Mouse (Mus musculus) forebrain, embryonic 12.5 days (tissue): Measurements from ENCODE around the gene Apol8. TPM values are rescaled to one million over a fixed set of nuclear protein-coding genes. Genes with fewer than 3 reads are reported as not detected.
"Not testable (repeated sequence)": the region's sequence is repeated elsewhere in the genome, so short reads cannot be mapped to it uniquely, and the experiment has no call there.

Experiments
- ATAC-seq: fragments of 200-750 bp; cut with Nextera tagmentation; 2 replicates; pipeline ENCODE4 v1.8.0; 2017; ENCODE audit warnings: moderate TSS enrichment; ENCODE audit not compliant: low FRiP score
- H3K27ac ChIP-seq: fragments of 300-500 bp; sonication (generic); 2 replicates; pipeline ENCODE4 v1.5.1; 2016; ENCODE audit warnings: mild to moderate bottlenecking
- H3K27me3 ChIP-seq: fragments of 300-500 bp; sonication (generic); 2 replicates; pipeline ENCODE4 v1.6.1; 2016; ENCODE audit warnings: mild to moderate bottlenecking
- H3K36me3 ChIP-seq: fragments of 300-500 bp; sonication (generic); replicated peaks from 2 replicates; pipeline ENCODE4 v1.6.1; 2016; ENCODE audit warnings: mild to moderate bottlenecking
- H3K4me1 ChIP-seq: fragments of 300-500 bp; sonication (generic); 2 replicates; pipeline ENCODE4 v1.6.1; 2016
- H3K4me2 ChIP-seq: fragments of 300-500 bp; sonication (generic); 2 replicates; pipeline ENCODE4 v1.6.1; 2016; ENCODE audit warnings: mild to moderate bottlenecking, moderate library complexity
- H3K4me3 ChIP-seq: fragments of 300-500 bp; sonication (generic); replicated peaks from 2 replicates; pipeline ENCODE4 v1.5.1; 2016; ENCODE audit warnings: mild to moderate bottlenecking
- H3K9ac ChIP-seq: fragments of 300-500 bp; sonication (generic); 2 replicates; pipeline ENCODE4 v1.6.1; 2016; ENCODE audit warnings: mild to moderate bottlenecking
- H3K9me3 ChIP-seq: fragments of 300-500 bp; sonication (generic); 2 replicates; pipeline ENCODE4 v1.6.1; 2016
- WGBS: fragments of 180-500 bp; shearing (Covaris S2); methylation state at CpG from one replicate; pipeline ENCODE4 v1.1.7; 2016; 5-methylcytosine and 5-hydroxymethylcytosine counted together
- polyA plus RNA-seq: library from polyadenylated mRNA; unstranded; fragments of >200 nt; fragmentation: Nextera tagmentation; extraction: Ambion mirVana; gene quantifications from 2 replicates; pipeline ENCODE4 v1.2.1, GENCODE M21; 2016

Gene Apol8
- polyA plus RNA-seq, 1 experiment from 2014 or later, result 0.46 TPM

DNA sequence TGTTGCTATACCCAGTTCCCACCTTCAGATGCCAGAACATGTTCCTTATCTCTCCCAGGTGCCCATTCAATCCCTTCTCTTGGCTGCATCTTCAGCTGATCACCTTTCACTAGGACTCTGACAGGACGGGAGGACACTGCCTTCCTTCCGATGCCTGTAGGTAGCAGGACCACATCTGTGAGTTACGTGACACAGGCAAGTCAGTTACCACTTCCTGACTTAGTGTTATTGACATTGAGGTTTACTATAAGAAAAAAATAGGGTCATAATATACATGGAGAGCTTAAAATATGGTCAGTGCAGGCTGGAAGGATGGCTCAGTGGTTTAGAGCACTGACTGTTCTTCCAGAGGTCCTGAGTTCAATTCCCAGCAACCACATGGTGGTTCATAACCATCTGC lies 35.3 kb downstream of the Apol8 start:
- no CpG with 5 or more reads among the region's 3 CpGs for whole genome bisulfite sequencing
- H3K9ac ChIP-seq, H3K36me3 ChIP-seq, ATAC-seq, H3K27me3 ChIP-seq, H3K4me3 ChIP-seq, H3K9me3 ChIP-seq, H3K27ac ChIP-seq, H3K4me1 ChIP-seq, H3K4me2 ChIP-seq: not testable (repeated sequence)

DNA sequence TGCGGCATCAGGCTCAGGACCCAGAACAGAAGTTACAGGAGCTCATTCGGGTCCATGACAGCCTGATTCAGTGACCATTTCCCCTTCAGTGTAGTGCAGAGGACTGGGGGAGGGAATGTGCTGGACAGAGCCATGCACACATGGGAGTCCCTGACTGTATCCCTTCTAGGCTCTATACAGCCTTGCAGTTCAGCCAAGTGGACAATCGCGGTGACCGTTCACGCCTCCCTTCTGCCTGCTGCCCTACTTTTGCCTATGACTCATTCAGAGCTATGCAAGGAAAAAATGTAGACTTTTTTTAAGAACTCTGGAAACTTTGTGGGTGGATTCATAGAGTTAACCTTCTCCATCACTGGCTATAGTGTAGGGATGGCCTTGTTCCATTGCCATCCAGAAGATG lies 38.6 kb downstream of the Apol8 start:
- H3K27me3 ChIP-seq, ATAC-seq, H3K4me1 ChIP-seq, H3K9me3 ChIP-seq, H3K9ac ChIP-seq, H3K27ac ChIP-seq, H3K36me3 ChIP-seq, H3K4me2 ChIP-seq, H3K4me3 ChIP-seq: not testable (repeated sequence)
- WGBS, result 97% methylated on average over 5 of the region's 6 CpGs

DNA sequence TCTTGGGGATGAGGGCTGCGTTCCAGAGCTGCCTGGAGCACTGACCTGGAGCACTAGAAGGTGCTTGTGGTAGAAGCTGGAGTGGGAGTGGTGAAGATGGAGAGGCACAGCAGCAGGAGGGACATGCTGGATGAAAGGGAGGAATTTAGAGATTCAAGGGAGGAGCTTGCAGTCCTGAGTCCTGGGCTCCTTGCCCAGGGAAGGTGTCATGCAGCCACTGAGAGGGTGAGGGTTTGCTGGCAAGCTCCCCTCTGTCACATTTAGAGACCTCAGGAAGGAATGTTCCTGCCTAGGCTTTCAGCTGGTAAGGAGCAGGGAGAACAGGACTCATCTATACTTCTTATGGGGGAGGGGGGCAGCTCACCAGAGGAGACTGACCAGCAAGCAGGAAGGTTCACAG lies 47.9 kb downstream of the Apol8 start:
- not testable (repeated sequence) for ATAC-seq, H3K9me3 ChIP-seq, H3K4me2 ChIP-seq, H3K4me1 ChIP-seq, H3K27me3 ChIP-seq, H3K4me3 ChIP-seq, H3K36me3 ChIP-seq, H3K9ac ChIP-seq, H3K27ac ChIP-seq
- WGBS, result 91% methylated on average over 1 of the region's 1 CpGs

DNA sequence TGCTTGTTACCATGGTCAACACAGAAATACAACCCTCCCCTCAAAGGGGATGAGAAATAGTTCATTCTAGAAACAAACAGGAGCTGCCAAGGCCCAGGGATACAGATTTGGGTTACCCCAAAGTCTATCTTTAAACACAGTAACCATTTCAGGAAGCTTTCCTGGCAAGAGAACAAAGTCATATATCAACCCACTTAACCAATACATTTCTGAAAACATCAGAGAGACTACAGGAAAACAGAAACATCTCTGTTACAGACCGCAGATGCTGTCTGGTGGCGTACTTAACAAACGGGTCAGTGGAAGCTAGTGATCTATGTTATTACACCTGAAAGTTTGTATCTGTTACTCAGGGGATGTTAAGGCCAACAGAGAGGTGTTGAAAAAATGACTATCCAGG lies 51.5 kb downstream of the Apol8 start:
- not testable (repeated sequence) for H3K4me3 ChIP-seq, H3K9me3 ChIP-seq, H3K36me3 ChIP-seq, H3K27ac ChIP-seq, H3K9ac ChIP-seq, ATAC-seq, H3K4me2 ChIP-seq, H3K27me3 ChIP-seq, H3K4me1 ChIP-seq
- 99% methylated on average over 3 of the region's 3 CpGs for WGBS

DNA sequence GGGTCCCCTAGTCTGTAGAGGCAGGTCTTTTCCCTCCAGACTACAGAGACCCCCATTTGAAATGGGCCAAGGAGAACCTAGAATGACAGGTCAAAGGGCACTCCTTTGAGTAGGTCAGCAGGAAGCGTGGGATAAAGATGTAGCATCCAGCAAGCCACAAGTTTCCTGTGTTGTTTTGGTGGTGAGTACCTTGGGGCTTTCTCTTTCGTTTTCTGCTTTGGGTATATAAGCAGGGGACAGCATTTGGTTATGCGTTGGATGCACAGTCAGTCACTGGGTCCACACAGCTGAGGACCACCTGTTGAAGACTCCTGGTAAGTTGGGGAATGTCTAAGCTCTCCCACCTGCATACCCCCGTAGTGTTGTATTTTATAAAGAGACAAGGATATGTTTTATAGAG lies 58.1 kb downstream of the Apol8 start, which contains the start of gene Apol7e:
Gene Apol7e (plus strand): TSS at position 202 of the 400 bp plus-strand sequence.
- not testable (repeated sequence) for H3K4me1 ChIP-seq, H3K36me3 ChIP-seq, H3K9me3 ChIP-seq, H3K27me3 ChIP-seq, H3K27ac ChIP-seq, H3K4me2 ChIP-seq, H3K4me3 ChIP-seq, H3K9ac ChIP-seq, ATAC-seq
- WGBS, result 82% methylated on average over 4 of the region's 4 CpGs

Other genes starting within 250 kb of the Apol8 start
- not detected in 2 replicates for gene Apol11a, start 248.7 kb downstream of the Apol8 start, polyA plus RNA-seq
- not detected in 2 replicates for gene Apol7c, start 223.7 kb downstream of the Apol8 start, polyA plus RNA-seq
- gene 1700025B11Rik, start 195.1 kb downstream of the Apol8 start, polyA plus RNA-seq, result not detected in 2 replicates
- not detected in 2 replicates for gene Apol10b, start 160.9 kb downstream of the Apol8 start, polyA plus RNA-seq
- not detected in 2 replicates for gene Gm36245, start 157.7 kb downstream of the Apol8 start, polyA plus RNA-seq
- not detected in 2 replicates for gene Apol11b, start 113.7 kb downstream of the Apol8 start, polyA plus RNA-seq
- gene Apol7e, start 58.1 kb downstream of the Apol8 start, polyA plus RNA-seq, result not detected in 2 replicates
- not detected in 2 replicates for gene Apol9b, start 28.0 kb downstream of the Apol8 start, polyA plus RNA-seq
- gene Myh9, start 85.2 kb upstream of the Apol8 start, polyA plus RNA-seq, result 24.6 and 27.6 TPM in 2 replicates
- gene Txn2, start 172.0 kb upstream of the Apol8 start, polyA plus RNA-seq, result 203 and 210 TPM in 2 replicates
- gene Foxred2, start 199.7 kb upstream of the Apol8 start, polyA plus RNA-seq, result 7.5 and 8.3 TPM in 2 replicates
- 219 and 234 TPM in 2 replicates for gene Eif3d, start 213.8 kb upstream of the Apol8 start, polyA plus RNA-seq